Mouse (Mus musculus) G1E (cell line): ENCODE results near the gene Dcxr. TPM values are rescaled to one million over a fixed set of nuclear protein-coding genes. Genes with fewer than 3 reads are reported as not detected.

ENCODE experiments used
- ATAC-seq: 2 replicates; pipeline ENCODE4 v1.8.0; 2016; ENCODE audit warnings: mild to moderate bottlenecking; ENCODE audit not compliant: insufficient number of reproducible peaks, poor library complexity, low FRiP score, severe bottlenecking; ENCODE audit errors: extremely low read depth
- DNase-seq: peaks from one replicate; pipeline ENCODE4 v3.0.0; 2012; ENCODE audit warnings: low spot score
- H3K27me3 ChIP-seq: 2 replicates; pipeline ENCODE4 v1.6.1; 2012; ENCODE audit warnings: mild to moderate bottlenecking, low read length, inconsistent platforms; ENCODE audit not compliant: insufficient read depth
- H3K36me3 ChIP-seq: replicated peaks from 2 replicates; pipeline ENCODE3; 2012; ENCODE audit warnings: mild to moderate bottlenecking, inconsistent platforms
- H3K4me1 ChIP-seq: 2 replicates; pipeline ENCODE4 v1.6.1; 2012; ENCODE audit warnings: low read depth, low read length, inconsistent platforms, mixed read lengths; ENCODE audit not compliant: insufficient read depth
- H3K4me3 ChIP-seq: 2 replicates; pipeline ENCODE4 v1.5.1; 2012; ENCODE audit warnings: low read depth, mild to moderate bottlenecking, inconsistent platforms, low read length, moderate library complexity, mixed read lengths
- H3K9me3 ChIP-seq: replicated peaks from 2 replicates; pipeline ENCODE4 v1.6.1; 2012; ENCODE audit warnings: inconsistent platforms
- CTCF ChIP-seq: IDR thresholded peaks from 2 replicates; pipeline ENCODE4 v1.5.1; 2012; ENCODE audit warnings: low read depth, low read length, inconsistent platforms, mixed read lengths
- GATA1 ChIP-seq: IDR thresholded peaks from 2 replicates; pipeline ENCODE4 v1.6.1; 2012; ENCODE audit warnings: borderline replicate concordance, low read length, inconsistent platforms, mixed read lengths
- GATA2 ChIP-seq: IDR thresholded peaks from 2 replicates; pipeline ENCODE4 v1.6.1; 2012; ENCODE audit warnings: low read depth, low read length, inconsistent platforms, borderline replicate concordance
- POLR2AphosphoS5 ChIP-seq: IDR thresholded peaks from 2 replicates; pipeline ENCODE4 v1.6.1; 2012; ENCODE audit warnings: low read depth, low read length, inconsistent platforms; ENCODE audit not compliant: insufficient replicate concordance
- TAL1 ChIP-seq: conservative IDR thresholded peaks from 2 replicates; pipeline ENCODE4 v1.6.1; 2012; ENCODE audit warnings: low read depth, low read length, inconsistent platforms, mixed read lengths
- polyA plus RNA-seq: library from polyadenylated mRNA; stranded (reverse); fragments of >175 nt; gene quantifications from 2 replicates; pipeline ENCODE4 v1.2.3, GENCODE M21; 2012
- total RNA-seq, 2 experiments: library from RNA; stranded (forward) in 1 of 2; stranded (reverse) in 1 of 2; fragments of 200-1000 nt in 1 of 2; fragments of >200 nt in 1 of 2; fragmentation: Nextera tagmentation in 1 of 2; gene quantifications; 2 replicates each; pipeline ENCODE4 v1.2.3; 2014 to 2017

Gene Dcxr
- total and polyA plus RNA-seq, 3 experiments, result 13.1 to 37.5 (median 21.0) TPM

GRCm38 (mm10) chr11:120728530-120729240 lies 1.6 kb upstream of the Dcxr start:
- no peak for TF ChIP-seq GATA2
- no peak for TF ChIP-seq TAL1
- no peak for TF ChIP-seq POLR2AphosphoS5
- TF ChIP-seq CTCF, result no peak
- no peak for TF ChIP-seq GATA1
- DNase-seq, result no peak
- peaks cover 22% of the 10 kb centered on the region for H3K4me1 ChIP-seq
- H3K4me3 ChIP-seq, result no peak overlapping the region
- H3K9me3 ChIP-seq, result peaks cover 3% of the 10 kb centered on the region; the same call in 1 of the 2 replicates
- peaks cover 22% of the 10 kb centered on the region for H3K36me3 ChIP-seq
- ATAC-seq, result no peak
- peaks cover 54% of the 10 kb centered on the region for H3K27me3 ChIP-seq

GRCm38 (mm10) chr11:120727564-120727963 lies 483 bp upstream of the Dcxr start:
- H3K27me3 ChIP-seq, result peaks cover 45% of the 10 kb centered on the region

DNA sequence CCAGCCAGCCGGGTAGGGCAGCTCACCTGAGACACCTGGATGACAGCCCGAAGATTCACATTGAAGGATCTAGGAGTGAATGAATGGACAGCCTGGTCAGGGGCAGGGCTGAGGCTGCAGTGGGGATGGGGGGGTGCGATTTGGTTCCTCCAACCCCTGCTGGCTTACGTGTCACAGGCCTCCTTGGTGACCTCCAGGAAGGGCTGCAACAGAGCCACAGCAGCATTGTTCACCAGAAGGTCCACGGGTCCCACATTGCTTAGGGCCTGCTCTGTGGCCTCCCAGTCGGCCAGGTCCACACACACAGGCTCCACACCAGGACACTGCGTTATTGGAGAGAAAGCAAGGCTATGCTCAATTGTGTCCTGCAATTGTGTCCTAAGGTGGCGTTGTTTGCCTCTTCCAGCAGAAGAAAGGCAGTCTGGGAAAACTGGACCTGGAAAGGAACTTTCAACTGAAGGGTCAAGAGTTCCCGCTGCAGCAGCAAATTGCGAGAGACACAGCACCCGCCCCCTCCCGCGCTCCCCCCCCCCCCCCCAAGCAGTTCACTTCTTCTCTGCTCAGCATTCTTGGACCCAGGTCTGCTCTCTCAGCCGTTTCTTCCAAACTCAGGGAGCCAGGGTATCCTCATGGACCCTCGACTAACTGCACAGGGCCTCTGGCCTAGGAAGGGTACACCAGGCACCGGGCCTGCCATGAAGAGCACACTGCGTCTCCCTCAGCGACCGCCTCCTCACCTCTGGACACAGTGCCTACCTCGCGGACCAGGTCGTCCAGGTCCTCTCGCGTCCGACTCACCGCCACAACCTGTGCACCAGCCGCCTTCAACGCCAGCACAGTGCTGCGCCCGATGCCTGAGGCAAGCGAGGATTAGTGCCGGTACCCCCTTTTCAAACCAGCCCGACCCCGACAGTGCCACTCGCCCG lies 575 bp downstream of the Dcxr start:
- DNase-seq, result no peak
- H3K4me3 ChIP-seq, result peak overlapping the region; percentile 74
- TF ChIP-seq CTCF, result no peak
- no peak for TF ChIP-seq TAL1
- TF ChIP-seq GATA2, result no peak
- TF ChIP-seq POLR2AphosphoS5, result no peak
- no peak for TF ChIP-seq GATA1
- H3K4me1 ChIP-seq, result peaks cover 31% of the 10 kb centered on the region
- ATAC-seq, result no peak
- H3K27me3 ChIP-seq, result peaks cover 45% of the 10 kb centered on the region
- peaks cover 26% of the 10 kb centered on the region for H3K36me3 ChIP-seq
- H3K9me3 ChIP-seq, result peaks cover 2% of the 10 kb centered on the region; the same call in 1 of the 2 replicates

More at GRCm38 (mm10) chr11:120727564-120727963, 483 bp upstream of the Dcxr start:
- Histone ChIP-seq H3K4me1 (peaks cover 22% of the 10 kb centered on the region), H3K4me3 (no peak overlapping the region), H3K9me3 (peaks cover 3% of the 10 kb centered on the region; the same call in 1 of the 2 replicates), H3K36me3 (peaks cover 26% of the 10 kb centered on the region)
- no peak for ATAC-seq
- TF ChIP-seq GATA1, result no peak
- TF ChIP-seq POLR2AphosphoS5, result no peak
- no peak for TF ChIP-seq TAL1
- no peak for TF ChIP-seq GATA2
- TF ChIP-seq CTCF, result no peak
- no peak for DNase-seq

- peaks cover 36% of the 10 kb centered on the region for H3K4me1 ChIP-seq
- H3K27me3 ChIP-seq, result peaks cover 29% of the 10 kb centered on the region
- ATAC-seq (no peak), DNase-seq (no peak)
- TF ChIP-seq GATA2, result no peak
- no peak for TF ChIP-seq GATA1
- no peaks in the 10 kb centered on the region for H3K9me3 ChIP-seq
- peaks cover 53% of the 10 kb centered on the region for H3K36me3 ChIP-seq
- no peak overlapping the region for H3K4me3 ChIP-seq
Measured at GRCm38 (mm10) chr11:120723509-120723908, 3.6 kb downstream of the Dcxr start.

DNA sequence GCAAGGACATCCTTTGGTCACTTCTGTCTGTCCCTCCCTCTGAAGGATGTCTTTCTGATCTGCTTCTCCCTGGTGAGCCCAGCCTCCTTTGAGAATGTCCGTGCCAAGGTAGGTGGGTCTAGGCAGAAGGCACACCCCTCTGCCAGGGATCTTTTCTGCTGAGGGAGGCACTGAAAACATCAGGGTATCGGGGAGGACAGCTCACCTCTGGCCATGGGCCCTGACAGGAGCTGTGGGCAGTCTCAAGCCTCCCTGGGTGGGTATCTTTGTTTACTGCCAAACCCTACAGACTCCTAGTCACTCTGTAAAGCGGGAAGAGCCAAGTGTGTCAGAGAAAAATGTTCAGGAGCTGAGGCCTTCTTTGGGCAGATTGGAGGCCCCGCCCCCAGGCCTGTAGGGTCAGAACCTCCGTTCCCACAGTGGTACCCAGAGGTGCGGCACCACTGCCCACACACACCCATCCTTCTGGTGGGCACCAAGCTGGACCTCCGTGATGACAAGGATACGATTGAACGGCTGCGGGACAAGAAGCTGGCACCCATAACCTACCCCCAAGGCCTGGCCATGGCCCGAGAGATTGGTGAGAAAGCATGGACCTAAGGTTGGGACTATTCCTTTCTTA lies 4.2 kb downstream of the Dcxr start:
- Histone ChIP-seq H3K4me1 (peaks cover 36% of the 10 kb centered on the region), H3K9me3 (no peaks in the 10 kb centered on the region), H3K4me3 (no peak overlapping the region), H3K27me3 (peaks cover 27% of the 10 kb centered on the region), H3K36me3 (peaks cover 60% of the 10 kb centered on the region)
- no peak for ATAC-seq
- TF ChIP-seq GATA1 (no peak), POLR2AphosphoS5 (no peak), TAL1 (no peak), GATA2 (no peak), CTCF (no peak)
- no peak for DNase-seq

DNA sequence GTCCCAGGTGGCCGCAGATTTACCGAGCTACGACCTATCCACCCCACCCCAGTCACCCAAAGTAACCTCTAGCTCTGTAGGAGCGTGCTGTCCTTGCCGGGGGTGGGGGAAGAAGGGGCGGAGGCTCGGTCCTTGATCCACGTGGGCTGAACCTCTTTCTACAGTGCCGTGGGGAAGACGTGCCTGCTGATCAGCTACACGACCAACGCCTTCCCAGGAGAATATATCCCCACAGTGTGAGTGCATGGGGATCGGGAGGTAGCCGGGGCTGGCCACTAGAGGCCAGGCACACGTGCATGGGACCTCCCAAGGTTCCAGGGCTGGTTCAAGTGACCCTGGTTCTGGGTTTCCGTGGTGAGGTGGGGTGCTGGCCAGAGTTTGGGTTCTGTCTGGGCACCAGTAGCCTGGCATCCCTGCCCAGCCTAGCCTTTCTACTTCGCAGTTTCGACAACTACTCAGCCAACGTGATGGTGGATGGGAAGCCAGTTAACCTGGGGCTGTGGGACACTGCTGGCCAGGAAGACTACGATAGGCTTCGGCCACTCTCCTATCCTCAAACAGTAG lies 4.9 kb downstream of the Dcxr start:
- H3K4me3 ChIP-seq, result peak overlapping the region; percentile 65; the same call in 1 of the 2 replicates
- no peaks in the 10 kb centered on the region for H3K9me3 ChIP-seq
- DNase-seq (no peak), ATAC-seq (no peak)
- peaks cover 27% of the 10 kb centered on the region for H3K27me3 ChIP-seq
- H3K36me3 ChIP-seq, result peaks cover 67% of the 10 kb centered on the region
- H3K4me1 ChIP-seq, result peaks cover 35% of the 10 kb centered on the region
- TF ChIP-seq GATA1 (no peak), TAL1 (no peak), GATA2 (no peak)
